Mouse (Mus musculus) spleen, postnatal 36 days (tissue): Measurements from ENCODE around the gene Ltb4r1.

ENCODE experiments used
- DNase-seq, 2 experiments: peaks; one replicate each; pipeline ENCODE4 v3.0.0; 2022; ENCODE audit warnings: low spot score in 2 of 2, mixed read lengths in 1 of 2

The Ltb4r1 gene

GRCm38 (mm10) chr14:55785195-55785594 lies 19.4 kb downstream of the Ltb4r1 start:
- peak in 1 of 2 experiments; percentile 0 for DNase-seq

DNA sequence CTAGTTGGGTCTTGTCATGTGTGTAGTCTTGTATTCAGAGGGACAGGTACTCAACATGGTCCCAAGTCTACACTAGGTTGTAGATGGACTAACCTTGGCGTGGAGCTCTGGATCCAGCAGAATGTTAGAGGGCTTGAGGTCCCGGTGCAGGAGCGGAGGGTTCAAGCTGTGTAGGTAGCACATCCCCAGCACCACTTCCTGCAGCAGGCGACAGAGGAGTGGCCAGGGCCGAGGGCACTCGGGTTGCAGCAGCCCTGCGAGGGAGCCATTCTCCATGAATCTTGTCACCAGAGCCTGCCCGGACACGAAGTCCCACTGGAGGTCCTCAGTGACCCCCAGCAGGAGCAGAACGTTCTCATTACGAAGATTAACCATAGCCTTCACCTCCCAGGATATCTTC lies 22.0 kb downstream of the Ltb4r1 start:
- peak in 1 of 2 experiments; percentile 0 for DNase-seq

GRCm38 (mm10) chr14:55788256-55789050 lies 22.7 kb downstream of the Ltb4r1 start, which contains the start of gene Ripk3:
Gene Ripk3, minus strand, starts transcription at chr14:55788865.
- peak; percentile 77 to 84 for DNase-seq

DNA sequence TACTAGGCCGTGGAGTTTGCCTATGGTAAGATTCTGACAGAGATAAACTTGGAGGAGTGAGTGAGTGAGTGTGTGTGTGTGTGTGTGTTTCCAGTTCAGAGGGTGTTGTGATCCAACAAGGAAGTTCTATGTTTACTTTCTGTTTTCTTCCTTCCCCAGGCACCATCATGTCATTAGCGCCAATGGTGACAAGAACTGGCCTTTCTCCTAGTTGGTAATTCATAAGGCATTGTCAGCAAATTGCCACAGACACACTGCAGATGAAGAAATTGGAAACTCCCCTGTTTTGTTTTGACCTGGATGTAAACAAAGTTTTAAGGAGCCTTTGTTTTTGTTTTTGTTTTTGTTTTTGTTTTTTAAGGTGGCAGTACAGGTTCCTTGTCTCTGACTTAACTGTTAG lies 27.7 kb downstream of the Ltb4r1 start:
- no peak for DNase-seq

- no peak for DNase-seq
These were observed 28.2 kb downstream of the Ltb4r1 start for GRCm38 (mm10) chr14:55793946-55794345.

DNA sequence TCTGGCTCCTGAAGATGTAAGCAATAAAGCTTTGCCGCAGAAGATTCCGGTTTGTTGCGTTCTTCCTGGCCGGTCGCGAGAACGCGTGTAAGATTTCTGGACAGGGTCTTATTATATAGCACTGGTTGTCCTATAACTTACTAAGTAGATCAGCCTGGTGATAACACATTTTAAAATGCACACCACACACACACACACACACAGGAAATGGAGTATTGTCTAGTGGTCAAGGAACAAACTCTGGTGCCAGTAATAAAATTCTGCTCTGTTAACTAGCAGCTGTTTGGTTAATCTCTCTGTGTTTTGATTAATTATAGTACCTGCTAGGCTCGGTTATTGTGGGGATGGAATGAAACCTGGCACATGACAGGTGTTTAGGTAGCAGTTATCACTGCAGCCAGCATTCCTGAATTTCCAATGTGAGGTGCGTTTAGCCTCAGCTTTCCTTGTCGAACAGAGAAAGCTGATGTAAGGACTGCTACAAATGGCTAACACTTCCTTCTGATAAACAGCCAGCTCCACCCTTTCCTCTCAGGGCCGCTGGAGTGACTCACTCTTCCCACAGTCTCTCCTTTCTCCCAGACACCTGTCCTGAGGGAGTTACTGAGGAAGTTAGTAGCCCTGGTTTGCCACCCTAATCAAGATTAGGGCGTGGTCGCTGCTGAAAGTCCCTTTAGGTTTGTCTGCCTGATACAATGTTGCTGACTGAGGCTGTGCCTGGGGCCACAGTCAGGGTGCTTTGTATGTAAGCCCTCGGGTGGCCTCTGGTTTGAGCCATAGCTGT lies 29.8 kb downstream of the Ltb4r1 start:
- peak in 1 of 2 experiments; percentile 1 for DNase-seq

GRCm38 (mm10) chr14:55814885-55815284 lies 49.1 kb downstream of the Ltb4r1 start:
- peak; percentile 40 to 60 for DNase-seq

GRCm38 (mm10) chr14:55815310-55815751 lies 49.6 kb downstream of the Ltb4r1 start:
- no peak for DNase-seq
